ENCODE assay signal across 8 mouse cellular contexts in genomic region chr11:32227041-32227440, GRCm38 (mm10). TPM values are rescaled to one million over a fixed set of nuclear protein-coding genes. Genes with fewer than 3 reads are reported as not detected.
DNase-seq lines count a peak whose midpoint lies in the region; ATAC-seq and TF ChIP-seq lines count a peak whose summit lies in the region.

No protein-coding gene starts in this region.

- H3K4me2 ChIP-seq in heart, embryonic 13.5 days: peak overlapping the region; percentile 82
- peak overlapping the region; percentile 73 for H3K4me2 ChIP-seq in forebrain, embryonic 15.5 days (replicated peaks)

- DNase-seq in heart, postnatal 36 days: no peak
- DNase-seq in G1E (ENCODE audit: low spot score): no peak
- DNase-seq in gastrocnemius, postnatal 25 days: no peak
- DNase-seq in spleen, postnatal 10 days (ENCODE audit: low spot score in 2 of 2): no peak

- intact Hi-C loops in heart, postnatal 36 days (cut with DNase I): no loop called here

- H3K36me3 ChIP-seq in heart, embryonic 13.5 days: peaks cover 40% of the 10 kb centered on the region
- peaks cover 47% of the 10 kb centered on the region for H3K36me3 ChIP-seq in G1E (replicated peaks)
- H3K36me3 ChIP-seq in forebrain, embryonic 15.5 days: peaks cover 8% of the 10 kb centered on the region
- H3K36me3 ChIP-seq in macrophage (ENCODE audit: inconsistent target): 0 out of 2 replicates have a peak, but pooled peaks cover 2% of the 10 kb centered on the region

- H3K27ac ChIP-seq in heart, embryonic 13.5 days (replicated peaks): peak overlapping the region; percentile 88
- H3K27ac ChIP-seq in forebrain, embryonic 15.5 days (replicated peaks): peak overlapping the region; percentile 73; the same call in 1 of the 2 replicates
- H3K27ac ChIP-seq in macrophage: peak overlapping the region; percentile 15; the same call in 1 of the 2 replicates

- no peaks in the 10 kb centered on the region for H3K27me3 ChIP-seq in heart, embryonic 13.5 days (replicated peaks)
- H3K27me3 ChIP-seq in G1E (ENCODE audit: insufficient read depth, low read length): peaks cover 31% of the 10 kb centered on the region
- peaks cover 18% of the 10 kb centered on the region for H3K27me3 ChIP-seq in forebrain, embryonic 15.5 days

- no peak for TF ChIP-seq CTCF in G1E (IDR thresholded peaks at IDR 0.05; ENCODE audit: low read depth, low read length)

- no peak for ATAC-seq in heart, embryonic 13.5 days (ENCODE audit: extremely low read depth, insufficient number of reproducible peaks, low FRiP score, low TSS enrichment)
- no peak for ATAC-seq in G1E (ENCODE audit: extremely low read depth, insufficient number of reproducible peaks, low FRiP score, poor library complexity, severe bottlenecking)
- ATAC-seq in forebrain, embryonic 15.5 days (replicated peaks): peak; percentile 1; the same call in 1 of the 2 replicates
- ATAC-seq in inflammation-experienced regulatory T-cells, adult 6 months: no peak

- no peaks in the 10 kb centered on the region for H3K79me2 ChIP-seq in macrophage (ENCODE audit: inconsistent target)

- 55% methylated on average over 1 of the region's 1 CpGs for WGBS in heart, embryonic 13.5 days
- WGBS in forebrain, embryonic 15.5 days: 34% methylated on average over 1 of the region's 1 CpGs
- WGBS in macrophage (ENCODE audit: missing documents): 20% methylated on average over 1 of the region's 1 CpGs

- peak overlapping the region; percentile 83 for H3K4me3 ChIP-seq in heart, embryonic 13.5 days
- H3K4me3 ChIP-seq in G1E (ENCODE audit: low read depth, low read length): peak overlapping the region; percentile 80
- peak overlapping the region; percentile 65 for H3K4me3 ChIP-seq in forebrain, embryonic 15.5 days
- peak overlapping the region; percentile 38 for H3K4me3 ChIP-seq in macrophage (ENCODE audit: inconsistent target)

- H3K9ac ChIP-seq in heart, embryonic 13.5 days: peak overlapping the region; percentile 90
- peak overlapping the region; percentile 74 for H3K9ac ChIP-seq in forebrain, embryonic 15.5 days (replicated peaks)

- H3K9me3 ChIP-seq in heart, embryonic 13.5 days: no peaks in the 10 kb centered on the region
- H3K9me3 ChIP-seq in G1E (replicated peaks): no peaks in the 10 kb centered on the region; the same call in 1 of the 2 replicates
- H3K9me3 ChIP-seq in forebrain, embryonic 15.5 days: no peaks in the 10 kb centered on the region

- H3K4me1 ChIP-seq in heart, embryonic 13.5 days: peaks cover 56% of the 10 kb centered on the region
- H3K4me1 ChIP-seq in G1E (ENCODE audit: insufficient read depth, low read depth, low read length): peaks cover 73% of the 10 kb centered on the region
- H3K4me1 ChIP-seq in forebrain, embryonic 15.5 days: peaks cover 45% of the 10 kb centered on the region

RNA-seq across cellular contexts. Expression of gene Mpg, which starts 0.7 kb away (rescaled TPM):
- 19.7 and 21.2 TPM in 2 replicates for polyA plus RNA-seq in heart, embryonic 13.5 days (2015; fragmentation: Nextera tagmentation; extraction: Ambion mirVana)
- 1 to 10 TPM; 6.7 TPM for total RNA-seq in heart, postnatal 36 days (2021)
- 13.7 and 22.0 TPM in 2 replicates for total RNA-seq in G1E (2014; fragmentation: Nextera tagmentation)
- 12.7 and 17.0 TPM in 2 replicates for total RNA-seq in G1E (2017)
- 13.4 and 14.2 TPM in 2 replicates for polyA plus RNA-seq in G1E (2012)
- 33.5 and 33.8 TPM in 2 replicates for polyA plus RNA-seq in forebrain, embryonic 15.5 days (2015; fragmentation: Nextera tagmentation; extraction: Ambion mirVana)
- 10 to 100 TPM in 16 of 26 experiments, 1 to 10 TPM in 10; 3.0 to 38.9 (median 13.2) TPM for total RNA-seq in macrophage (2018; cell fraction: chromatin; rRNA removed)
- total RNA-seq in macrophage (2018; cell fraction: cytosol; rRNA removed): 10 to 100 TPM in 2 of 26 experiments, 1 to 10 TPM in 24; 5.4 to 11.7 (median 7.7) TPM
- 10 to 100 TPM in 12 of 26 experiments, 1 to 10 TPM in 14; 4.6 to 30.5 (median 9.6) TPM for total RNA-seq in macrophage (2018; cell fraction: nucleus; rRNA removed)
- polyA plus RNA-seq in macrophage (2018): 4.6 to 9.9 TPM (median 8.8 TPM) in 3 replicates
- 1 to 10 TPM; 6.1 to 6.2 TPM for total RNA-seq in gastrocnemius, postnatal 25 days (2021)
- polyA plus RNA-seq in inflammation-experienced regulatory T-cells, adult 6 months (2017; shearing (Covaris generic)): 10 to 100 TPM; 26.3 to 35.5 (median 32.8) TPM

RNA-seq across cellular contexts. Expression of gene Rhbdf1, which starts 4.9 kb away (rescaled TPM):
- 34.1 and 34.8 TPM in 2 replicates for polyA plus RNA-seq in heart, embryonic 13.5 days (2015; fragmentation: Nextera tagmentation; extraction: Ambion mirVana)
- total RNA-seq in heart, postnatal 36 days (2021): 10 to 100 TPM; 24.3 to 25.1 TPM
- total RNA-seq in G1E (2014; fragmentation: Nextera tagmentation) (0.19 and 0.30 TPM in 2 replicates), G1E (2017) (0.46 and 2.5 TPM in 2 replicates)
- polyA plus RNA-seq in G1E (2012) (0.91 and 2.1 TPM in 2 replicates), macrophage (2018) (1.8 to 2.5 TPM (median 2.3 TPM) in 3 replicates)
- polyA plus RNA-seq in forebrain, embryonic 15.5 days (2015; fragmentation: Nextera tagmentation; extraction: Ambion mirVana): 16.7 and 18.1 TPM in 2 replicates
- 10 to 100 TPM in 6 of 26 experiments, 1 to 10 TPM in 18, under 1 TPM in 1, not detected in 1; 0.68 to 68.6 (median 4.9) TPM for total RNA-seq in macrophage (2018; cell fraction: chromatin; rRNA removed)
- 1 to 10 TPM in 13 of 26 experiments, under 1 TPM in 13; 0.17 to 3.9 (median 0.83) TPM for total RNA-seq in macrophage (2018; cell fraction: cytosol; rRNA removed)
- total RNA-seq in macrophage (2018; cell fraction: nucleus; rRNA removed): 10 to 100 TPM in 2 of 26 experiments, 1 to 10 TPM in 14, under 1 TPM in 9, not detected in 1; 0.30 to 30.7 (median 3.1) TPM
- 10 to 100 TPM; 22.1 to 25.4 TPM for total RNA-seq in gastrocnemius, postnatal 25 days (2021)
- under 1 TPM in 1 of 3 experiments, not detected in 2; 0.70 TPM for polyA plus RNA-seq in inflammation-experienced regulatory T-cells, adult 6 months (2017; shearing (Covaris generic))

RNA-seq across cellular contexts. Expression of gene Snrnp25, which starts 21.8 kb away (rescaled TPM):
- 44.9 and 46.7 TPM in 2 replicates for polyA plus RNA-seq in heart, embryonic 13.5 days (2015; fragmentation: Nextera tagmentation; extraction: Ambion mirVana)
- total RNA-seq in heart, postnatal 36 days (2021): 10 to 100 TPM; 11.1 to 12.2 TPM
- total RNA-seq in G1E (2014; fragmentation: Nextera tagmentation): 9.2 and 20.0 TPM in 2 replicates
- total RNA-seq in G1E (2017): 62.5 and 68.7 TPM in 2 replicates
- polyA plus RNA-seq in G1E (2012): 65.6 and 74.4 TPM in 2 replicates
- 51.8 and 54.2 TPM in 2 replicates for polyA plus RNA-seq in forebrain, embryonic 15.5 days (2015; fragmentation: Nextera tagmentation; extraction: Ambion mirVana)
- total RNA-seq in macrophage (2018; cell fraction: chromatin; rRNA removed): 1 to 10 TPM in 15 of 26 experiments, not detected in 11; 2.1 to 6.2 (median 3.4) TPM
- total RNA-seq in macrophage (2018; cell fraction: cytosol; rRNA removed): 10 to 100 TPM; 12.1 to 20.7 (median 15.7) TPM
- 10 to 100 TPM in 1 of 26 experiments, 1 to 10 TPM in 24, not detected in 1; 1.1 to 10.3 (median 3.5) TPM for total RNA-seq in macrophage (2018; cell fraction: nucleus; rRNA removed)
- 11.3 to 20.8 TPM (median 18.7 TPM) in 3 replicates for polyA plus RNA-seq in macrophage (2018)
- total RNA-seq in gastrocnemius, postnatal 25 days (2021): 1 to 10 TPM; 6.7 to 9.1 TPM
- polyA plus RNA-seq in inflammation-experienced regulatory T-cells, adult 6 months (2017; shearing (Covaris generic)): 10 to 100 TPM; 52.9 to 74.7 (median 56.9) TPM

RNA-seq across cellular contexts. Expression of gene Il9r, which starts 27.0 kb away (rescaled TPM):
- polyA plus RNA-seq in heart, embryonic 13.5 days (2015; fragmentation: Nextera tagmentation; extraction: Ambion mirVana): 0.15 TPM in 1 of 2 replicates, not detected in the other
- under 1 TPM in 1 of 2 experiments, not detected in 1; 0.11 TPM for total RNA-seq in heart, postnatal 36 days (2021)
- total RNA-seq in G1E (2014; fragmentation: Nextera tagmentation) (2.3 and 4.6 TPM in 2 replicates), G1E (2017) (5.7 and 6.9 TPM in 2 replicates)
- polyA plus RNA-seq in G1E (2012) (2.6 and 4.0 TPM in 2 replicates), macrophage (2018) (not detected in 3 replicates)
- polyA plus RNA-seq in forebrain, embryonic 15.5 days (2015; fragmentation: Nextera tagmentation; extraction: Ambion mirVana): not detected in 2 replicates
- total RNA-seq in macrophage (2018; cell fraction: chromatin; rRNA removed): not detected
- not detected for total RNA-seq in macrophage (2018; cell fraction: cytosol; rRNA removed)
- not detected for total RNA-seq in macrophage (2018; cell fraction: nucleus; rRNA removed)
- not detected for total RNA-seq in gastrocnemius, postnatal 25 days (2021)
- 1 to 10 TPM; 2.8 to 5.4 (median 4.9) TPM for polyA plus RNA-seq in inflammation-experienced regulatory T-cells, adult 6 months (2017; shearing (Covaris generic))

RNA-seq across cellular contexts. Expression of gene Nprl3, which starts 40.5 kb away (rescaled TPM):
- 33.4 and 34.9 TPM in 2 replicates for polyA plus RNA-seq in heart, embryonic 13.5 days (2015; fragmentation: Nextera tagmentation; extraction: Ambion mirVana)
- total RNA-seq in heart, postnatal 36 days (2021): 10 to 100 TPM; 26.1 to 28.5 TPM
- total RNA-seq in G1E (2014; fragmentation: Nextera tagmentation) (90.6 and 121 TPM in 2 replicates), G1E (2017) (26.3 and 27.0 TPM in 2 replicates)
- polyA plus RNA-seq in G1E (2012) (106 and 134 TPM in 2 replicates), macrophage (2018) (7.4 to 12.0 TPM (median 10.5 TPM) in 3 replicates)
- 50.9 and 51.4 TPM in 2 replicates for polyA plus RNA-seq in forebrain, embryonic 15.5 days (2015; fragmentation: Nextera tagmentation; extraction: Ambion mirVana)
- 100 to 1,000 TPM in 9 of 26 experiments, 10 to 100 TPM in 17; 27.5 to 149 (median 85.2) TPM for total RNA-seq in macrophage (2018; cell fraction: chromatin; rRNA removed)
- 10 to 100 TPM in 4 of 26 experiments, 1 to 10 TPM in 22; 4.0 to 13.4 (median 7.6) TPM for total RNA-seq in macrophage (2018; cell fraction: cytosol; rRNA removed)
- 10 to 100 TPM; 10.6 to 78.2 (median 34.5) TPM for total RNA-seq in macrophage (2018; cell fraction: nucleus; rRNA removed)
- 10 to 100 TPM; 21.7 to 23.3 TPM for total RNA-seq in gastrocnemius, postnatal 25 days (2021)
- polyA plus RNA-seq in inflammation-experienced regulatory T-cells, adult 6 months (2017; shearing (Covaris generic)): 10 to 100 TPM; 27.3 to 55.0 (median 45.7) TPM

Comparison
In these comparisons a context has a peak if more than half of its experiments do, and no peak if none do; other contexts are left out.
1. H3K27ac ChIP-seq: peak in every context shown above with its lines; median percentile 88 in heart, embryonic 13.5 days; 73 in forebrain, embryonic 15.5 days; 15 in macrophage.